Mouse (Mus musculus) heart, postnatal 0 days (tissue): ENCODE measurements around the gene Osbpl3. TPM values are rescaled to one million over a fixed set of nuclear protein-coding genes. Genes with fewer than 3 reads are reported as not detected.
"Not testable (repeated sequence)": the region's sequence is repeated elsewhere in the genome, so short reads cannot be mapped to it uniquely, and the experiment has no call there.

Experiments
- ATAC-seq: fragments of 200-750 bp; cut with Nextera tagmentation; 2 replicates; pipeline ENCODE4 v1.8.0; 2017; ENCODE audit warnings: low read depth, moderate number of reproducible peaks, moderate library complexity; ENCODE audit not compliant: insufficient read depth
- DNase-seq: peaks from one replicate; pipeline ENCODE4 v3.0.0-alpha.2; 2016; ENCODE audit warnings: low spot score
- H3K27ac ChIP-seq: fragments of 300-500 bp; sonication (generic); 2 replicates; pipeline ENCODE4 v1.5.1; 2014; ENCODE audit warnings: low read depth, mild to moderate bottlenecking
- H3K27me3 ChIP-seq: fragments of 300-500 bp; sonication (generic); 2 replicates; pipeline ENCODE4 v1.6.1; 2014; ENCODE audit warnings: low read length, mixed read lengths; ENCODE audit not compliant: control insufficient read depth, insufficient read depth
- H3K36me3 ChIP-seq: fragments of 300-500 bp; sonication (generic); replicated peaks from 2 replicates; pipeline ENCODE4 v1.6.1; 2014; ENCODE audit warnings: low read length, mixed read lengths; ENCODE audit not compliant: control insufficient read depth, insufficient read depth
- H3K4me1 ChIP-seq: fragments of 300-500 bp; sonication (generic); 2 replicates; pipeline ENCODE4 v1.6.1; 2014; ENCODE audit warnings: antibody characterized with exemption; ENCODE audit not compliant: control insufficient read depth, insufficient read depth
- H3K4me2 ChIP-seq: fragments of 300-500 bp; sonication (generic); 2 replicates; pipeline ENCODE4 v1.6.1; 2014; ENCODE audit warnings: low read depth, mild to moderate bottlenecking, low read length, moderate library complexity
- H3K4me3 ChIP-seq: fragments of 300-500 bp; sonication (generic); 2 replicates; pipeline ENCODE4 v1.5.1; 2014; ENCODE audit warnings: low read depth, low read length
- H3K9ac ChIP-seq: fragments of 300-500 bp; sonication (generic); replicated peaks from 2 replicates; pipeline ENCODE4 v1.6.1; 2014; ENCODE audit warnings: low read depth, low read length, mixed read lengths
- H3K9me3 ChIP-seq: fragments of 300-500 bp; sonication (generic); replicated peaks from 2 replicates; pipeline ENCODE4 v1.6.1; 2016; ENCODE audit warnings: low read length; ENCODE audit not compliant: control insufficient read depth
- CTCF ChIP-seq: IDR thresholded peaks from 2 replicates; pipeline ENCODE4 v1.5.1; 2016; ENCODE audit warnings: antibody characterized with exemption, control low read depth, low read depth
- EP300 ChIP-seq: IDR thresholded peaks from 2 replicates; pipeline ENCODE4 v1.6.1; 2016; ENCODE audit warnings: antibody characterized with exemption, low read depth
- WGBS: fragments of 180-500 bp; shearing (Covaris S2); extraction: QIAGEN DNeasy Blood & Tissue Kit; methylation state at CpG from one replicate; pipeline ENCODE4 v1.1.7; 2014; 5-methylcytosine and 5-hydroxymethylcytosine counted together
- polyA plus RNA-seq: library from polyadenylated mRNA; unstranded; fragments of >200 nt; fragmentation: Nextera tagmentation; extraction: Ambion mirVana; gene quantifications from 2 replicates; pipeline ENCODE4 v1.2.1, GENCODE M21; 2015
- total RNA-seq: library from RNA; depleted of rRNA; stranded (reverse); fragments of >200 nt; gene quantifications from 2 replicates; pipeline ENCODE4 v1.2.3, GENCODE M21; 2014; ENCODE audit warnings: low replicate concordance

Gene Osbpl3
- total and polyA plus RNA-seq, 2 experiments from 2014 or later: 13.9 to 20.9 TPM

DNA sequence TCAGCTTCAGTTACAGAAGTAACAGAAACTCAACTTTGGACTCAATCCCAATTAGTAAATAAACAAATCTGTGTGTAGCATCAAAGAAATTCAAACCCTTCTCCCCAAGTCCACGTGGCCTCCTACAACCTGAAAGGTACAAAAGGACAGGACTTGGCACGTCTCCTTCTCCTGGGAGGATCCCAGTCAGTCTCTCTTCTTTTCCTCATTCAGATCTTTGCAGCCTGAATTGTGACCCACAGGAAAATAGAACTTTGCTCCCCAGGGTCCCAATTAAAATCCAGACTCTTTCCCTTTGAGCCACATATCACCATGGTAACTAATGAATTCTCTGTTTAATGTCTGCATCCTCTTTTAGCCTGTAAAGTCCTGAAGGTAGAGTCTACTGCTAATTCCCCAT is 10.4 kb downstream of the Osbpl3 start:
- Histone ChIP-seq H3K36me3 (no peaks in the 10 kb centered on the region), H3K4me3 (no peak overlapping the region), H3K9me3 (no peaks in the 10 kb centered on the region), H3K4me2 (no peak overlapping the region), H3K27me3 (no peaks in the 10 kb centered on the region), H3K4me1 (peaks cover 9% of the 10 kb centered on the region; the same call in 1 of the 2 replicates), H3K9ac (no peak overlapping the region), H3K27ac (no peak overlapping the region)
- ATAC-seq (no peak), DNase-seq (no peak)
- TF ChIP-seq EP300 (no peak), CTCF (no peak)
- 87% methylated on average over 2 of the region's 2 CpGs for WGBS

DNA sequence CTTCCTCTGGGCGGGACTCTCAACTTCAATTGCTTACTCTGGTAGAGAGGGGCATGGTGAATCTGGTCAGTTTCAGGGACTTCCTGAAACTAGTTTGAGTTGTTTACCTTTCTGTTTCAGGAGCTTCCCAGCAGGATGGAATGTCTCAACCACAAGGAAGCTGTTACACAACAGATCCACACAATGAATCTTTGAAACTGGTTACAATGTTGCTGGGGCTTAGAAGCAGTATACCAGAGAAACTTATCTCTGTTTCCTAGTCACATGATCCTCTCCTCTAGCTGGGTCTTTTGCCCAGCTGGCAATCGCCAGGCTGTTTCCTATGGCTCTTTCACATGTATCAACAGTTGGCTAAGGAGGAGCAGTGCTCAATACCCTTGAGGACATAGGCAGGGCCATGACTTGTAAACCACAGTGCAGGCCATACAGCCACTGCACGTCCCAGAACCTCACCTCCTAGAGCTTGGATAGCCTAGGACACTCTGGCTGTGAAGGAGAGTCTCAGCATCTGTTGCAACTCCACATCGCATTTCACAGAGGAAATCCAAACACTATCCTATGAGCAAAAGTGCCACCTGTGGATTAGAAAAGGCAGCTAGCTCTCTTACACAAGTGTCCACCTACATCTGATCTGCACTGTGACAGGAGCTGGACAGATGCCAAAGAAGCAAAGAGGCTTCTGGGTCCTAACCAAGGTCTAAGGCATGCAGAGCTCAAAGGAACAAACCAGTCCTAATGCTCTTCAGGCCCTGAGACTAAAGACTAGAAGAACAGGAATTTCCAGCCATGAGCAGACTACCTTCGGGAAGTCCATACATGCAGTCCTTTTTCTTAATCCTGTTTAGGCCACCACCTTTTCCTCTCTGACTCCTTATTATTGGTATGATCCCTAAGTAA is 14.8 kb downstream of the Osbpl3 start:
- Histone ChIP-seq H3K4me2 (no peak overlapping the region), H3K27ac (0 out of 2 replicates have a peak overlapping the region, but pooled peaks have one; percentile 15), H3K4me1 (peaks cover 26% of the 10 kb centered on the region), H3K9ac (no peak overlapping the region), H3K36me3 (no peaks in the 10 kb centered on the region), H3K27me3 (no peaks in the 10 kb centered on the region), H3K4me3 (no peak overlapping the region), H3K9me3 (no peaks in the 10 kb centered on the region)
- ATAC-seq (no peak), DNase-seq (no peak)
- WGBS: 78% methylated on average over 5 of the region's 5 CpGs
- no peak for TF ChIP-seq CTCF
- no peak for TF ChIP-seq EP300

DNA sequence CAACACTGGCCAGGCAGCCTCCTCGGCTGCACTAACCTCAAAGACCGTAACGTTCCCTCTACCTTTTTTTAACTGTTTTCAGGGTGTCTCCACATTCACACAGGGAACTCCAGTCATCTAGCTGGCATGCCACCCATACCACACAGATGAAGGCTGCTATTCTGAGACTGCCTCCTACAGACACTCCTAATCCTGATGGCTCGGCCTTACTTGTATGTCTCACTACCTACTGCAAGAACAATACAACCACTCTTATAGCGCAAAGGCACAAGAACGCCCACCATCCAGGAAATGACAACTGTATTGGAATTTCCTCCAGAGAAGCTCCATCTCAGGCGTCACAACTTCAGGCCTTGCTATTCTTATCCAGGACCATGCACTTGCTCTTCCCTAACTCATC is 15.8 kb downstream of the Osbpl3 start:
- no peaks in the 10 kb centered on the region for H3K9me3 ChIP-seq
- H3K4me2 ChIP-seq: no peak overlapping the region
- H3K27me3 ChIP-seq: no peaks in the 10 kb centered on the region
- H3K9ac ChIP-seq: no peak overlapping the region
- DNase-seq: no peak
- H3K36me3 ChIP-seq: no peaks in the 10 kb centered on the region
- no peak for TF ChIP-seq EP300
- TF ChIP-seq CTCF: no peak
- 76% methylated on average over 7 of the region's 7 CpGs for WGBS
- no peak for ATAC-seq
- H3K4me1 ChIP-seq: peaks cover 26% of the 10 kb centered on the region
- H3K4me3 ChIP-seq: no peak overlapping the region
- no peak overlapping the region for H3K27ac ChIP-seq

DNA sequence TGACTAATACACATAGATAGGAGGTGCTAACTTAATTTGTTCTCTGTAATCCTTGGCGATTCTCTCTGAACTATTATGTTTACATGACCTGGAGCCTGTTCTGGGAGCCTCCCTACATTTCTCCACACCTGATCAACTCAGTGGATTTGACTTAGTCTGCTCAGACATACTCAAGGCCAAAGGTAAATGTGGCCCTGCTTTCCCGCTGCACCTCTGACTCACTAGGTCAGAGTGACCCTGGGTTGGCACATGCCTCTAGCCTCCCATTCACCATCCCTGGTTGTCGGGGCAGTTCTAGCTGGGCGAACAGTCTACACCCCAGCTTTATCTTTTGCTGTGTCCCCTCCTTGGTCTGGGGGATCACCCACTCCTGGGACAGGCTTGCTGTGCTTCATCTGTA is 17.1 kb downstream of the Osbpl3 start:
- H3K4me3 ChIP-seq, ATAC-seq, H3K4me2 ChIP-seq, H3K27me3 ChIP-seq, H3K27ac ChIP-seq, DNase-seq, H3K9me3 ChIP-seq, H3K9ac ChIP-seq, H3K36me3 ChIP-seq: not testable (repeated sequence)
- WGBS: 89% methylated on average over 4 of the region's 4 CpGs
- H3K4me1 ChIP-seq: peaks cover 26% of the 10 kb centered on the region

DNA sequence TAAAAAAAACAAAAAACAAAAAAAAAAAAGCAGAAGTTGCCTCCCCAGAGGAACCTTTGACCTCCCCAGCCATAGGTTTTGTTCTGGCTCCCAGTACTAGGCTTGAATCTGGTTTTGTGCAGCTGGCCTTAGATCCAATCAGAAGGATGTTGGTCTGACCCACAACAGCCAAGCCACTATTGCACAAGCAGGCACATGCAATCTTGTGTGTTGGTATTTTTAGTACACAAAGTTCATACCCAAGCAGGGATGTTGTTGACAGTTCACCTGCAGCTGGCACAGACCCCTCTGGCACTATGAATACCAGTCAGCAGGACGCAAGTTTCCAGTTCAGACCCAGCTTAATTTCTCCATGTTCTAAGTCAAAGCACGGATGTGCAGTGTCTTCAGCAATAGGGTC is 18.2 kb downstream of the Osbpl3 start:
- no peaks in the 10 kb centered on the region for H3K27me3 ChIP-seq
- DNase-seq (no peak), ATAC-seq (peak; percentile 25; the same call in 1 of the 2 replicates)
- peaks cover 31% of the 10 kb centered on the region for H3K4me1 ChIP-seq
- 51% methylated on average over 2 of the region's 2 CpGs for WGBS
- no peak overlapping the region for H3K4me3 ChIP-seq
- no peak overlapping the region for H3K9ac ChIP-seq
- H3K9me3 ChIP-seq: no peaks in the 10 kb centered on the region; the same call in 1 of the 2 replicates
- peak overlapping the region; percentile 23; the same call in 1 of the 2 replicates for H3K27ac ChIP-seq
- no peak overlapping the region for H3K4me2 ChIP-seq
- no peaks in the 10 kb centered on the region for H3K36me3 ChIP-seq
- no peak for TF ChIP-seq CTCF
- TF ChIP-seq EP300: no peak

DNA sequence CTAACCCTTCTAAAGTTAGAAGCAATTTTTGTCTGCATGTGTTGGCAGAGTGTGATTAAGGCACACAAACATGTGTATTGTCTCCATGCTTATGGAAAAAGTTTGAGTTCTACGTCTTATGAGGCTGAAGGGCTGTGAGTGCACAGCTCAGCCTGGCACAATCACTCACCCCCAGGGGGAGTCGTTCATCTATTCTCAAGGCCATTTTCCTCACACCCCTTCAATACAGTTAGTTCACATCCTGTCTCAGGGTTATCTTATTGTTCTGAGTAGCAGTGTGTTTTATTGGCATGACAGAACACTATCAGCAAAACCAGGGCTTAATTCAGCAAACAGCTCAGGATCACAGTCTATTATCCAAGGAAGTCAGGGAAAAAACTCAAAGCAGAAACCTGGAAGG is 19.3 kb downstream of the Osbpl3 start:
- no peak for DNase-seq
- Histone ChIP-seq H3K4me2 (no peak overlapping the region), H3K4me1 (peaks cover 33% of the 10 kb centered on the region), H3K9ac (no peak overlapping the region), H3K36me3 (no peaks in the 10 kb centered on the region), H3K4me3 (no peak overlapping the region), H3K27me3 (no peaks in the 10 kb centered on the region), H3K9me3 (no peaks in the 10 kb centered on the region; the same call in 1 of the 2 replicates), H3K27ac (peak overlapping the region; percentile 31; the same call in 1 of the 2 replicates)
- 38% methylated on average over 2 of the region's 2 CpGs for WGBS
- TF ChIP-seq CTCF: peak; percentile 20; the same call in 1 of the 2 replicates
- TF ChIP-seq EP300: no peak
- peak; percentile 37; the same call in 1 of the 2 replicates for ATAC-seq
